Mouse (Mus musculus) liver, embryonic 13.5 days (tissue): ENCODE results near the gene Ccdc102a. TPM values are rescaled to one million over a fixed set of nuclear protein-coding genes. Genes with fewer than 3 reads are reported as not detected.

ENCODE experiments used
- ATAC-seq: fragments of 200-750 bp; cut with Nextera tagmentation; 2 replicates; pipeline ENCODE4 v1.8.0; 2017; ENCODE audit warnings: low read depth, mild to moderate bottlenecking, moderate number of reproducible peaks, moderate library complexity
- DNase-seq: peaks from one replicate; pipeline ENCODE4 v3.0.0; 2022
- H3K27ac ChIP-seq: fragments of 300-500 bp; sonication (generic); 2 replicates; pipeline ENCODE4 v1.5.1; 2015; ENCODE audit warnings: moderate library complexity, mild to moderate bottlenecking, inconsistent platforms
- H3K27me3 ChIP-seq: fragments of 300-500 bp; sonication (generic); 2 replicates; pipeline ENCODE4 v1.6.1; 2015; ENCODE audit warnings: mild to moderate bottlenecking, inconsistent platforms
- H3K36me3 ChIP-seq: fragments of 300-500 bp; sonication (generic); 2 replicates; pipeline ENCODE4 v1.6.1; 2015; ENCODE audit warnings: mild to moderate bottlenecking, inconsistent platforms
- H3K4me1 ChIP-seq: fragments of 300-500 bp; sonication (generic); replicated peaks from 2 replicates; pipeline ENCODE4 v1.6.1; 2015; ENCODE audit warnings: inconsistent platforms
- H3K4me2 ChIP-seq: fragments of 300-500 bp; sonication (generic); 2 replicates; pipeline ENCODE4 v1.6.1; 2015; ENCODE audit warnings: inconsistent platforms, mild to moderate bottlenecking, moderate library complexity
- H3K4me3 ChIP-seq: fragments of 300-500 bp; sonication (generic); replicated peaks from 2 replicates; pipeline ENCODE4 v1.5.1; 2015; ENCODE audit warnings: mild to moderate bottlenecking, inconsistent platforms
- H3K9ac ChIP-seq: fragments of 300-500 bp; sonication (generic); 2 replicates; pipeline ENCODE4 v1.6.1; 2015; ENCODE audit warnings: mild to moderate bottlenecking, inconsistent platforms
- H3K9me3 ChIP-seq: fragments of 300-500 bp; sonication (generic); replicated peaks from 2 replicates; pipeline ENCODE4 v1.6.1; 2016; ENCODE audit warnings: inconsistent platforms
- WGBS: fragments of 180-500 bp; shearing (Covaris S2); methylation state at CpG from one replicate; pipeline ENCODE4 v1.1.7; 2015; ENCODE audit not compliant: insufficient replicate concordance; 5-methylcytosine and 5-hydroxymethylcytosine counted together
- polyA plus RNA-seq: library from polyadenylated mRNA; unstranded; fragments of >200 nt; fragmentation: Nextera tagmentation; extraction: Ambion mirVana; gene quantifications from 2 replicates; pipeline ENCODE4 v1.2.1, GENCODE M21; 2015

Gene Ccdc102a
- polyA plus RNA-seq, result 3.5 TPM in 2 replicates

- Histone ChIP-seq H3K4me2 (peak within 1 kb of the TSS; percentile 96), H3K9ac (peak within 1 kb of the TSS; percentile 77), H3K9me3 (no peaks in the 10 kb centered on the region), H3K27ac (peak within 1 kb of the TSS; percentile 39), H3K27me3 (peaks cover 36% of the 10 kb centered on the region), H3K36me3 (no peaks in the 10 kb centered on the region), H3K4me3 (peak within 1 kb of the TSS; percentile 72), H3K4me1 (peaks cover 81% of the 10 kb centered on the region)
- peak; percentile 33 for ATAC-seq
- no peak for DNase-seq
- WGBS, result 2% methylated on average over 49 of the region's 51 CpGs
Observed at GRCm38 (mm10) chr8:94917851-94918495, at the start of gene Ccdc102a. Ccdc102a (minus strand) TSS chr8:94918098.

- Histone ChIP-seq H3K27me3 (no peaks in the 10 kb centered on the region), H3K4me2 (no peak overlapping the region), H3K27ac (peak overlapping the region; percentile 99), H3K4me3 (no peak overlapping the region), H3K9ac (peak overlapping the region; percentile 4; the same call in 1 of the 2 replicates), H3K36me3 (no peaks in the 10 kb centered on the region), H3K9me3 (no peaks in the 10 kb centered on the region), H3K4me1 (peaks cover 83% of the 10 kb centered on the region)
- WGBS, result 37% methylated on average over 3 of the region's 3 CpGs
- DNase-seq, result no peak
- ATAC-seq, result no peak
Observed at GRCm38 (mm10) chr8:94967554-94967953, 49.7 kb upstream of the Ccdc102a start.

GRCm38 (mm10) chr8:94967071-94967470 lies 49.2 kb upstream of the Ccdc102a start:
- no peaks in the 10 kb centered on the region for H3K36me3 ChIP-seq
- DNase-seq (no peak), ATAC-seq (no peak)
- no peak overlapping the region for H3K4me3 ChIP-seq
- no peaks in the 10 kb centered on the region for H3K27me3 ChIP-seq
- no peak overlapping the region for H3K4me2 ChIP-seq
- WGBS, result 28% methylated on average over 4 of the region's 4 CpGs
- no peaks in the 10 kb centered on the region for H3K9me3 ChIP-seq
- H3K9ac ChIP-seq, result peak overlapping the region; percentile 4; the same call in 1 of the 2 replicates
- peak overlapping the region; percentile 99 for H3K27ac ChIP-seq
- peaks cover 88% of the 10 kb centered on the region for H3K4me1 ChIP-seq

- no peaks in the 10 kb centered on the region for H3K27me3 ChIP-seq
- WGBS, result 6% methylated on average over 7 of the region's 7 CpGs
- no peak overlapping the region for H3K4me2 ChIP-seq
- H3K27ac ChIP-seq, result peak overlapping the region; percentile 99
- peak; percentile 63 for DNase-seq
- H3K4me1 ChIP-seq, result peaks cover 93% of the 10 kb centered on the region
- no peak for ATAC-seq
- no peaks in the 10 kb centered on the region for H3K9me3 ChIP-seq
- H3K9ac ChIP-seq, result 0 out of 2 replicates have a peak overlapping the region, but pooled peaks have one; percentile 4
- no peak overlapping the region for H3K4me3 ChIP-seq
- no peaks in the 10 kb centered on the region for H3K36me3 ChIP-seq
Observed at GRCm38 (mm10) chr8:94966578-94966977, 48.7 kb upstream of the Ccdc102a start.

GRCm38 (mm10) chr8:94964828-94965227 lies 46.9 kb upstream of the Ccdc102a start:
- Histone ChIP-seq H3K27me3 (no peaks in the 10 kb centered on the region), H3K9ac (peak overlapping the region; percentile 58), H3K4me3 (peak overlapping the region; percentile 21), H3K4me1 (peaks cover 94% of the 10 kb centered on the region), H3K4me2 (peak overlapping the region; percentile 54), H3K36me3 (no peaks in the 10 kb centered on the region), H3K27ac (peak overlapping the region; percentile 99), H3K9me3 (no peaks in the 10 kb centered on the region)
- DNase-seq, result peak; percentile 93
- peak; percentile 93 for ATAC-seq
- 2% methylated on average over 10 of the region's 10 CpGs for WGBS

GRCm38 (mm10) chr8:94962201-94962600 lies 44.3 kb upstream of the Ccdc102a start:
- DNase-seq, result no peak
- Histone ChIP-seq H3K4me3 (no peak overlapping the region), H3K9me3 (no peaks in the 10 kb centered on the region), H3K4me1 (peaks cover 75% of the 10 kb centered on the region), H3K36me3 (no peaks in the 10 kb centered on the region), H3K27ac (peak overlapping the region; percentile 99), H3K4me2 (no peak overlapping the region), H3K27me3 (no peaks in the 10 kb centered on the region), H3K9ac (no peak overlapping the region; the same call in 1 of the 2 replicates)
- no peak for ATAC-seq
- WGBS, result 88% methylated on average over 1 of the region's 1 CpGs

GRCm38 (mm10) chr8:94956078-94956574 lies 38.2 kb upstream of the Ccdc102a start:
- Histone ChIP-seq H3K4me2 (no peak overlapping the region), H3K9ac (no peak overlapping the region), H3K27me3 (no peaks in the 10 kb centered on the region), H3K4me3 (no peak overlapping the region), H3K4me1 (peaks cover 51% of the 10 kb centered on the region), H3K27ac (peak overlapping the region; percentile 71), H3K9me3 (no peaks in the 10 kb centered on the region), H3K36me3 (no peaks in the 10 kb centered on the region)
- 56% methylated on average over 1 of the region's 1 CpGs for WGBS
- peak; percentile 39 for ATAC-seq
- no peak for DNase-seq

GRCm38 (mm10) chr8:94954921-94955758 lies 37.2 kb upstream of the Ccdc102a start:
- H3K9ac ChIP-seq, result peak overlapping the region; percentile 37; the same call in 1 of the 2 replicates
- peak overlapping the region; percentile 79 for H3K27ac ChIP-seq
- no peaks in the 10 kb centered on the region for H3K27me3 ChIP-seq
- DNase-seq (peak; percentile 60), ATAC-seq (peak; percentile 80)
- H3K4me2 ChIP-seq, result peak overlapping the region; percentile 36
- H3K36me3 ChIP-seq, result no peaks in the 10 kb centered on the region
- H3K4me1 ChIP-seq, result peaks cover 45% of the 10 kb centered on the region
- WGBS, result 5% methylated on average over 9 of the region's 9 CpGs
- no peak overlapping the region for H3K4me3 ChIP-seq
- H3K9me3 ChIP-seq, result no peaks in the 10 kb centered on the region

GRCm38 (mm10) chr8:94954368-94954737 lies 36.5 kb upstream of the Ccdc102a start:
- Histone ChIP-seq H3K27ac (peak overlapping the region; percentile 79), H3K4me1 (peaks cover 40% of the 10 kb centered on the region)
- no peak for ATAC-seq

GRCm38 (mm10) chr8:94953624-94954367 lies 35.9 kb upstream of the Ccdc102a start:
- 0 out of 2 replicates have a peak, but pooled peaks have one; percentile 16 for ATAC-seq
- H3K36me3 ChIP-seq, result no peaks in the 10 kb centered on the region
- peak overlapping the region; percentile 19; the same call in 1 of the 2 replicates for H3K9ac ChIP-seq
- DNase-seq, result no peak
- peak overlapping the region; percentile 79 for H3K27ac ChIP-seq
- peaks cover 36% of the 10 kb centered on the region for H3K4me1 ChIP-seq
- WGBS, result 34% methylated on average over 7 of the region's 7 CpGs
- no peak overlapping the region for H3K4me3 ChIP-seq
- no peaks in the 10 kb centered on the region for H3K9me3 ChIP-seq
- no peak overlapping the region for H3K4me2 ChIP-seq
- H3K27me3 ChIP-seq, result no peaks in the 10 kb centered on the region

More at GRCm38 (mm10) chr8:94954368-94954737, 36.5 kb upstream of the Ccdc102a start:
- H3K9me3 ChIP-seq, result no peaks in the 10 kb centered on the region
- WGBS, result 62% methylated on average over 7 of the region's 7 CpGs
- no peak overlapping the region for H3K4me3 ChIP-seq
- no peaks in the 10 kb centered on the region for H3K36me3 ChIP-seq
- no peaks in the 10 kb centered on the region for H3K27me3 ChIP-seq
- H3K9ac ChIP-seq, result peak overlapping the region; percentile 19; the same call in 1 of the 2 replicates
- H3K4me2 ChIP-seq, result no peak overlapping the region; the same call in 1 of the 2 replicates
- no peak for DNase-seq
